Mouse (Mus musculus) forebrain, embryonic 12.5 days (tissue): ENCODE measurements around the gene Dld. TPM values are rescaled to one million over a fixed set of nuclear protein-coding genes. Genes with fewer than 3 reads are reported as not detected.
A peak's percentile ranks its signal among the peaks of the same experiment; 100 is the strongest.

Experiments used
- ATAC-seq: fragments of 200-750 bp; cut with Nextera tagmentation; 2 replicates; pipeline ENCODE4 v1.8.0; 2017; ENCODE audit warnings: moderate TSS enrichment; ENCODE audit not compliant: low FRiP score
- H3K27ac ChIP-seq: fragments of 300-500 bp; sonication (generic); 2 replicates; pipeline ENCODE4 v1.5.1; 2016; ENCODE audit warnings: mild to moderate bottlenecking
- H3K27me3 ChIP-seq: fragments of 300-500 bp; sonication (generic); 2 replicates; pipeline ENCODE4 v1.6.1; 2016; ENCODE audit warnings: mild to moderate bottlenecking
- H3K36me3 ChIP-seq: fragments of 300-500 bp; sonication (generic); replicated peaks from 2 replicates; pipeline ENCODE4 v1.6.1; 2016; ENCODE audit warnings: mild to moderate bottlenecking
- H3K4me1 ChIP-seq: fragments of 300-500 bp; sonication (generic); 2 replicates; pipeline ENCODE4 v1.6.1; 2016
- H3K4me2 ChIP-seq: fragments of 300-500 bp; sonication (generic); 2 replicates; pipeline ENCODE4 v1.6.1; 2016; ENCODE audit warnings: mild to moderate bottlenecking, moderate library complexity
- H3K4me3 ChIP-seq: fragments of 300-500 bp; sonication (generic); replicated peaks from 2 replicates; pipeline ENCODE4 v1.5.1; 2016; ENCODE audit warnings: mild to moderate bottlenecking
- H3K9ac ChIP-seq: fragments of 300-500 bp; sonication (generic); 2 replicates; pipeline ENCODE4 v1.6.1; 2016; ENCODE audit warnings: mild to moderate bottlenecking
- H3K9me3 ChIP-seq: fragments of 300-500 bp; sonication (generic); 2 replicates; pipeline ENCODE4 v1.6.1; 2016
- WGBS: fragments of 180-500 bp; shearing (Covaris S2); methylation state at CpG from one replicate; pipeline ENCODE4 v1.1.7; 2016; 5-methylcytosine and 5-hydroxymethylcytosine counted together
- polyA plus RNA-seq: library from polyadenylated mRNA; unstranded; fragments of >200 nt; fragmentation: Nextera tagmentation; extraction: Ambion mirVana; gene quantifications from 2 replicates; pipeline ENCODE4 v1.2.1, GENCODE M21; 2016

The Dld gene
- polyA plus RNA-seq, 1 experiment from 2014 or later, result 148 TPM

DNA sequence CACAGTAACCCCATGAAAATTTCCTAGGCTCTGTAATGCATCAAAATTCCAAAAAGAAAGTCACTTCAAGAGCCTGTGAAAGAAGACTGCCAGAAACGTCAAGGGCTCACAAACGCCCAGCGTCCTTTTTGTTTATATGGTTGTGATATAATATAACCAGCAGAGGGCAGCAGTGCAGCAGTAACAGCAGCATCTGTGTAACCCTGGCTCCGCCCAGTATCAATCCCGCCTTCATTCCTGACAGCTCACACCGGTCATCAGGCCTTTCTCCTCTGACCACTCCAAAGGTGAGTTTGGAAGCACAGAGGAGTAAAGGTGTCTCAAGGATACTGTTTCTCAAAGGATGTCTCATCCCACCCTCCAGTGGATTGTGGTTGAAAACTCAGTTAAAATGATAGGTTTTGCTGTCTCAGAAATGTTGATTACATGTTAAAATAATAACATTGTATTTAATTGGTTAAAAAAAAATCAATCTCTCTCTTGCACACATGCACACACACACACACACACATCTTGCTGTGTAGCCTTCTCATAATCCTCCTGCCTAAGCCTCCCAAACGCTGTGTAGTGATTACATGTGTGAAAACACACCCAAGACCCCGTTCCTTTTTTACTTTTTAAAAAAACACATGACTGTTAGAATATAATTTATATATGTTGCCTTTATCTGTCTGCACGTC lies 23.5 kb upstream of the Dld start:
- H3K36me3 ChIP-seq, result no peaks in the 10 kb centered on the region
- no peak overlapping the region for H3K27ac ChIP-seq
- 33% methylated on average over 9 of the region's 9 CpGs for WGBS
- H3K27me3 ChIP-seq, result no peaks in the 10 kb centered on the region; the same call in 1 of the 2 replicates
- ATAC-seq, result peak; percentile 84
- H3K4me1 ChIP-seq, result peaks cover 13% of the 10 kb centered on the region
- H3K4me3 ChIP-seq, result no peak overlapping the region
- peak overlapping the region; percentile 25; the same call in 1 of the 2 replicates for H3K4me2 ChIP-seq
- no peaks in the 10 kb centered on the region for H3K9me3 ChIP-seq
- H3K9ac ChIP-seq, result no peak overlapping the region

DNA sequence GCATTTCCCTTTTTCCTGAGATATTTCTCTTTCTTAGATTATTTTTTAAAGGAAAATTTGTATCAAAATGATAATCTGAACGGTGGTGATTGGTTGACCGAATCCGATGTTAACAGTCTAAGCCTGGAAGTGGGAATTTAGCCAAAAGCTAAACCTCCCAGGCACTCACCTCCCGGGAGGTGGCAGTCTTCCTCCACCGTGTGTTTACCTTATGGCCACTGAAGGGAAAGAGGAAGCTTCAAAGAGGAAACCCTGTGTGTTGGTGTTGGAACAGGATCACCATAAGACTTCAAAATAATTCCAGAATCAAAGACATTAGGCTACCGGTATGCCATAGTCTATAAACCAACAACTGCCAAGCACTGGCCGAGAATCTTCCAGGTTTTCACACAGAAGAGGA lies 18.4 kb upstream of the Dld start:
- Histone ChIP-seq H3K9me3 (no peaks in the 10 kb centered on the region), H3K27ac (no peak overlapping the region), H3K36me3 (no peaks in the 10 kb centered on the region), H3K27me3 (0 out of 2 replicates have a peak, but pooled peaks cover 4% of the 10 kb centered on the region), H3K4me2 (no peak overlapping the region), H3K4me3 (no peak overlapping the region), H3K4me1 (0 out of 2 replicates have a peak, but pooled peaks cover under 1% of the 10 kb centered on the region), H3K9ac (no peak overlapping the region)
- 84% methylated on average over 7 of the region's 7 CpGs for WGBS
- ATAC-seq, result no peak

DNA sequence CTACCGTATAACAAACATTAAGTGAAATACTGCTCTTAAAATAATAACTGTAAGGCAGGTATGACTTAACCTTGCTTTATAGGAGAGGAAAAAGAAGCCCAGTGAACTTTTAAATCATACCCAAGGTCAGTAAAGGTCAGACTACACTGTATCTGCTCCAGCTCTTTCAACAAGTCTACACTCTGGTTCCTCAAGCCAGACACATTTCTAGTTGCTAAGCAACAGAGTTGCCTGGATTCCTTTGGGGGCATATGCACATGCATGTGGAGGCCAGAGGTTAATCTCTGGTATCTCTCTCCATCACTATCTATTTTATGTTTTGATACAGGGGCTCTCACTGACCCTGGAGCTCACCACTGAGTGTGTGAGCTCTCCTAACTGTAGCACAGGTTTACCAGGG lies 17.9 kb upstream of the Dld start:
- H3K4me1 ChIP-seq, result no peaks in the 10 kb centered on the region
- no peaks in the 10 kb centered on the region for H3K36me3 ChIP-seq
- no peak overlapping the region for H3K9ac ChIP-seq
- 0 out of 2 replicates have a peak, but pooled peaks cover 4% of the 10 kb centered on the region for H3K27me3 ChIP-seq
- no peak overlapping the region for H3K4me3 ChIP-seq
- 98% methylated on average over 1 of the region's 1 CpGs for WGBS
- H3K4me2 ChIP-seq, result no peak overlapping the region
- no peak overlapping the region for H3K27ac ChIP-seq
- no peak for ATAC-seq
- H3K9me3 ChIP-seq, result no peaks in the 10 kb centered on the region

DNA sequence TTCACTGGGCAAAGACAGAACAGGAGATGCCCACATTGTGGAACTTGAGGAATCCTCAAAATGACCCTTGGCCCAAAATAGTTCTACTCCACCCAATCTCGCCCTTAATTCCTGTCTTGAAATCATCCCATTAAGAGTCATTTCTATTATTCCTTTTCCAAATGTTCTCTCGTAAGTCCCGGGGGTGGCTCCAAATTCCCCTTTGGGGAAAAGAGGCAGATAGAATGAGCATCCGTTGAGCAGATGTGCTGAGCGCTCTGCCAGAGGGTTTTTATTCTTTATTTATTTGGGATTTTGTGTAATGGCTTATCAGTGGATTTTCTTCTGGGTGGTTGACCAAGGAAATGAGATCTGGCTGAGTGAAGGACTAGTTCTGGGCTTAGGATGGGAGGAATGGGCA lies 16.5 kb upstream of the Dld start:
- Histone ChIP-seq H3K27me3 (0 out of 2 replicates have a peak, but pooled peaks cover 4% of the 10 kb centered on the region), H3K9ac (no peak overlapping the region), H3K4me2 (no peak overlapping the region), H3K27ac (no peak overlapping the region), H3K9me3 (no peaks in the 10 kb centered on the region), H3K36me3 (no peaks in the 10 kb centered on the region), H3K4me3 (no peak overlapping the region), H3K4me1 (no peaks in the 10 kb centered on the region)
- 86% methylated on average over 5 of the region's 5 CpGs for WGBS
- ATAC-seq, result no peak

DNA sequence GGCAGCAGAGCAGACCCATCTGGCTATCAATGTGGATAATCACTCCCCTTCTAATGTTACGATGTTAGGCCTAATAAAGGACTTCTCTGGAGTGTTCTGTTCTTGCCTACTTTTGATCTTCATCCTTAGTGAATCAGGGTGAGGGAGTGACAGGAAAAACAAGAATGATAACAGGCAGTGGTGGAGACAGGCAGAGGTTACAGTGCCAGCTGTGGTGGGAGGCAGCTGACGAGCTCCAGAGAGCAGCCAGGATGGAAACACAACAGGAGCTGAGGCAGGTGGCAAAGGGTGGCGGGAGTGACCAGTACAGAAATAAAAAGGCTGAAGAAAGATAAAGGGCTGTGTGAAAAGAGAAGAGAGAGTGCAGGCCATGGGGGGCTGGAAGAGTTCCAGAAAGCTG lies 15.2 kb upstream of the Dld start:
- Histone ChIP-seq H3K36me3 (no peaks in the 10 kb centered on the region), H3K27ac (no peak overlapping the region), H3K4me1 (no peaks in the 10 kb centered on the region), H3K4me3 (no peak overlapping the region), H3K4me2 (no peak overlapping the region), H3K9ac (no peak overlapping the region), H3K9me3 (no peaks in the 10 kb centered on the region), H3K27me3 (0 out of 2 replicates have a peak, but pooled peaks cover 4% of the 10 kb centered on the region)
- WGBS, result 58% methylated on average over 3 of the region's 3 CpGs
- no peak for ATAC-seq

DNA sequence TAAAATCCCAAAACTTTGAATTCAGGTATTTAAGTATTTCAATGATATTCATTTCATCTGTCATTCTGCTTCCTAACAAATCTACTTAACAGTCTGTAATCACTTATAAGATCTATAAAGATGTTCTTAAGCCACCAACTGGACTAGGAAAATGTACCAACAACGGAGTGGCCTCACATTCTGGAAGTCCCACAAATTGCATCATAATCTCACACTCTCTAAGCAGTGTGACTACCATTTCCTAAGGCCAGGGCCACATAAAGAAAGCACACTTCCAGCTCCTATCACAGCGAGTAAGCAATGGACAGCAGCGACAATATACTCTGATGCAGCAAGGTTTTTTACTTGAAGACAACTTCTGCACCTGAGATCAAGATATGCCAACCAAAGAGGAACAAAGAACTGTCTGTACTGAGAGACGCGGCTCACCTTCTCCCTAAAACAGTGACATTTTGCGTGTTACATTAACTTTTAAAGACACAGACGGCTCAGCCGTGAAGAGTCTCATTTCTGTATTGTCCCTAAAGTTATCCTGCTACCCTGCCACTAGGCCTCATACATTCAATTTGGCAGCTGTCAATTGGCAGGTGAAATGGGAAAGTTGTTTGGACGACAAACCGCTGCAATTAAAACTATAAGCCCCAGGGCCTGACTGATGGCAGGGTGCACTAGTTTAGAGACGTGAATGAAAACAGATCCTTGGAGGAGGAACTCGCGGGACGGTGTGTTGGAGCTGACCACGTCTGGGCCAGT lies 886 bp downstream of the Dld start:
- Histone ChIP-seq H3K9me3 (no peaks in the 10 kb centered on the region), H3K27me3 (no peaks in the 10 kb centered on the region), H3K4me3 (peak overlapping the region; percentile 96), H3K4me1 (peaks cover 10% of the 10 kb centered on the region), H3K36me3 (peaks cover 15% of the 10 kb centered on the region), H3K27ac (no peak overlapping the region), H3K4me2 (peak overlapping the region; percentile 86), H3K9ac (peak overlapping the region; percentile 95)
- 27% methylated on average over 15 of the region's 15 CpGs for WGBS
- peak; percentile 67; the same call in 1 of the 2 replicates for ATAC-seq

DNA sequence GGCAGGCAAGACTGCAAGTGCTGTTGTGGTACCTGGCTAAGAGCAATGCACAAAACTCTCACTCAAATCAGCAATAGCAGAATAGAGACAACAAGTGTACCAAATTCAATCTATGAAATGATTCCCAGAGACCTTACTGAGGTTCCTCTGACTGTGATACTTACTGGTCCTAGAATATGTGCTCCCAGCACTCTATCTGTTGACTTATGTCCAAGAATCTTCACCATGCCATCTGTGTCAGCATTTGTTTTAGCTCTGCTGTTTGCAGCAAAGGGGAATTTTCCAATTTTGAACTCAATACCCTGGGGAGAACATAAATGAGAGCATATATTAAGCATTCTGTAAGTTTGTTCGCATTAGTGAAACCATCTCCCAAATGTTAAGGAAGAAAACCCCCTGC lies 18.0 kb downstream of the Dld start:
- H3K4me2 ChIP-seq, result no peak overlapping the region
- H3K9ac ChIP-seq, result no peak overlapping the region
- H3K27ac ChIP-seq, result no peak overlapping the region
- no peak overlapping the region for H3K4me3 ChIP-seq
- H3K27me3 ChIP-seq, result no peaks in the 10 kb centered on the region
- WGBS, result 98% methylated on average over 1 of the region's 1 CpGs
- no peaks in the 10 kb centered on the region for H3K9me3 ChIP-seq
- no peaks in the 10 kb centered on the region for H3K4me1 ChIP-seq
- ATAC-seq, result no peak
- peaks cover 58% of the 10 kb centered on the region for H3K36me3 ChIP-seq

DNA sequence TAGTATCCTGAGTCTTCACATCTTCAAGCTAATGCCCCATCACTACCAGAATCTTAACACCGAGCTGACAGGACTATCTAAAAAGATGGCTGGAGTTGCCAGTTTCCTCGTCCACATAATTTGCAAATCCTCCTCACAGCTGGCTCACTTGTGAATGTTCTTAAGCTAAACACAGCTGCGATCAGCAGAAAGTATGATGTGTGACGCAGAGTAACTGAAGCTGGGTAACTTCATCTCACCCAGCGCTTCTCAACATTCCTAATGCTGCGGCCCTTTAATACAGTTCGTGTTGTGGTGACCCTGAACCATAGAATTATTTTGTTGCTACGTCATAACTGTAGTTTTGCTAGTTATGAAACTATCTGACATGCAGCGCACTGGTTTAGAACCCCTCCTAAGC lies 24.1 kb downstream of the Dld start:
- H3K9me3 ChIP-seq, result no peaks in the 10 kb centered on the region
- H3K4me3 ChIP-seq, result no peak overlapping the region
- ATAC-seq, result no peak
- WGBS, result 95% methylated on average over 9 of the region's 9 CpGs
- H3K4me2 ChIP-seq, result no peak overlapping the region
- no peak overlapping the region for H3K9ac ChIP-seq
- no peaks in the 10 kb centered on the region for H3K4me1 ChIP-seq
- H3K36me3 ChIP-seq, result peaks cover 8% of the 10 kb centered on the region
- no peak overlapping the region for H3K27ac ChIP-seq
- no peaks in the 10 kb centered on the region for H3K27me3 ChIP-seq

DNA sequence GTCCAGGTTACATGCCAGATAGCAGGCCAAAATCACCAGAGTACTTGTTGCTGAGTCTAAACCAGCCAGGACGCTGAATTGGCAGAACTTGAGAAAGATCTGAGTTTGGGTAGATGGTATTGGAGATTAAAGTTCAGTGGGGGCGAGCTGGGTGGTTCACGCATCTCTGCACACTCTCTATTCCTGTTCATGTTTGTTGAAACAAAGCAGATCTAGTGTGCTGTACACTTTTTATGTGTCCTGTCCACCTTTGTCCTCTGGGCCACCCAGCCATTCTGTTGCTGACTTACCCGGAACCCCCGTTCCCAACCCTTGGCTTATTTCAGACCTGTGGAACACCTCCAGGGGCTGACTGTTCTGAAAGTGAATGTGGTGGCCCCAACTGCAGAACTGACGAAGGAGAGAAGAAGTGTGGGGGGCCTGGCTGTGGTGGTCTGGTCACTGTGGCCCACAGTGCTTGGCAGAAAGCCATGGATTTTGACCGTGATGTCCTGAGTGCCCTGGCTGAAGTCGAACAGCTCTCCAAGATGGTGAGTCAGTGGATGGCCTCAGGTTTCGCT lies 28.0 kb downstream of the Dld start:
- Histone ChIP-seq H3K4me3 (no peak overlapping the region), H3K4me1 (no peaks in the 10 kb centered on the region), H3K36me3 (no peaks in the 10 kb centered on the region), H3K27me3 (no peaks in the 10 kb centered on the region), H3K27ac (no peak overlapping the region), H3K9me3 (no peaks in the 10 kb centered on the region), H3K4me2 (no peak overlapping the region), H3K9ac (no peak overlapping the region)
- no peak for ATAC-seq
- 91% methylated on average over 9 of the region's 9 CpGs for WGBS

DNA sequence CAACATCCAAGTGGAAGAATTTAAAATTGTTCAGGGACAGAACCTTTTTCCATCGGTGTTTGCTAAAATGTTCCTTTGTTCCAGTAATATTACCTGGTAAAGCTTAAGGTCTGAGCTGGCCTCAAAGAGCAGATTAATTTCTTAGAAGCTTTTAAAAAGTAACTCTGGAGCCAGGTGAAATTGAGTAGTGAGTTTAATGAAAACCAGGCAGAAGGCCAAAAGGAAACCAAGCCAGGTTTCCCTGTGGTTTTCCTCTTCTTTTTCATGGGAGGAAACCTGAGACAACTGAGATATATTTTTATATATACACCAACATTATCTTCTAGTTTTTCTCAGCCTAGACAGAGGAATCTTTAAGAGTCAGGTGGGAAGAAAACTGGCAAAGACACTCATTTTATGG lies 29.7 kb downstream of the Dld start:
- Histone ChIP-seq H3K36me3 (no peaks in the 10 kb centered on the region), H3K4me1 (no peaks in the 10 kb centered on the region), H3K27me3 (no peaks in the 10 kb centered on the region), H3K27ac (no peak overlapping the region), H3K4me2 (no peak overlapping the region), H3K4me3 (no peak overlapping the region), H3K9ac (no peak overlapping the region), H3K9me3 (no peaks in the 10 kb centered on the region)
- WGBS, result 90% methylated on average over 1 of the region's 1 CpGs
- no peak for ATAC-seq

DNA sequence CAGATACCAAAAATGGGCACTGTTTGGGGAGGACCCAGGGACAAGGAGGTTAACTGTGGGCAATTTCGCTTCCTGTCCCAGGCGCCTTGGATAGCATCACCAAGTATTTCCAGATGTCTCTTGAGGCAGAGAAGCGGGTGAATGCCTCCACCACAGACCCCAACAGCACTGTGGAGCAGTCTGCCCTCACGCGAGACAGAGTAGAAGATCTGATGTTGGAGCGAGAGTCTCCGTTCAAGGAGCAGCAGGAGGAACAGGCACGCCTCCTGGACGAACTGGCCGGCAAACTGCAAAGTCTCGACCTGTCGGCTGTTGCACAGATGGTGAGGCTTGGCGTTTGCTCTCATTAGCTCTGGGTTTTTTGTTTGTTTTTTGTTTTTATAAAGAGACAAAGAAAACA lies 30.4 kb downstream of the Dld start:
- H3K27me3 ChIP-seq, result no peaks in the 10 kb centered on the region
- H3K36me3 ChIP-seq, result no peaks in the 10 kb centered on the region
- H3K27ac ChIP-seq, result no peak overlapping the region
- H3K4me3 ChIP-seq, result no peak overlapping the region
- H3K4me1 ChIP-seq, result no peaks in the 10 kb centered on the region
- WGBS, result 79% methylated on average over 13 of the region's 13 CpGs
- no peak for ATAC-seq
- H3K4me2 ChIP-seq, result no peak overlapping the region
- H3K9me3 ChIP-seq, result no peaks in the 10 kb centered on the region
- H3K9ac ChIP-seq, result no peak overlapping the region

DNA sequence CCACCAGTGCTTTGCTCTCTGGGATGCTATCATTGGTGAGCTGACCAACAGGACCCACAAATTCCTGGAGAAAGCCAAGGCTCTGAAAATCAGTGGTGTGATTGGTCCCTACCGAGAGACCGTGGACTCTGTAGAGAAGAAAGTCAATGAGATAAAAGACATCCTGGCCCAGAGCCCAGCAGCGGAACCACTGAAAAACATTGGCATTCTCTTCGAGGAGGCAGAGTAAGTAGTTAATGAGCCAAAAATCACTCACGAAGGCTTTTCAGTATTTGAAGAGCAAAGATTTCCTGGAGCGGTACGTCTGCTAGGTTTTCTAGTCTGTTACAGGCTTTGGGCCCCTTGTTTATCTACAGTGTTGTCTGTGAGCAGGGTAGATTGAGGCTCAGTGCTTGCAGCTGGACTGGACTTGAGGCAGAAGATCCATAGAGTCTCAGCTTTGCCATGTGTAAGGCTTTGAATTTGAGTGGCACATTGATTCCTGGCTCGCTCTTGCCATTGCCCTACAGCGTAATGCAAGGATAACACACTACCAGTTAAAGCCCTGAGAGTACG lies 32.8 kb downstream of the Dld start:
- no peaks in the 10 kb centered on the region for H3K9me3 ChIP-seq

More for the DNA sequence above, 32.8 kb downstream of the Dld start:
- Histone ChIP-seq H3K4me3 (no peak overlapping the region), H3K4me1 (no peaks in the 10 kb centered on the region), H3K4me2 (no peak overlapping the region), H3K27ac (no peak overlapping the region), H3K9ac (no peak overlapping the region), H3K27me3 (no peaks in the 10 kb centered on the region), H3K36me3 (0 out of 2 replicates have a peak, but pooled peaks cover 3% of the 10 kb centered on the region)
- WGBS, result 85% methylated on average over 10 of the region's 10 CpGs
- ATAC-seq, result no peak
